Mouse (Mus musculus): ENCODE measurements around the gene Alkbh7.

- TF ChIP-seq CTCF (IDR thresholded peaks at IDR 0.05) (no peak), EP300 (IDR thresholded peaks at IDR 0.05) (no peak)
Observed at GRCm38 (mm10) chr17:57048816-57049215, 51.7 kb downstream of the Alkbh7 start.

Data from lung, postnatal 0 days (tissue).